Mouse (Mus musculus) ES-Bruce4 (cell line): Measurements from ENCODE around the gene Acat2.
"Not testable (repeated sequence)": the region's sequence is repeated elsewhere in the genome, so short reads cannot be mapped to it uniquely, and the experiment has no call there.

ENCODE experiments used
- CTCF ChIP-seq: IDR thresholded peaks from one replicate; pipeline ENCODE4 v1.8.1; 2011; ENCODE audit warnings: low read depth, low read length
- POLR2A ChIP-seq: IDR thresholded peaks from one replicate; pipeline ENCODE4 v1.8.1; 2011; ENCODE audit warnings: low read length; ENCODE audit not compliant: insufficient read depth

DNA sequence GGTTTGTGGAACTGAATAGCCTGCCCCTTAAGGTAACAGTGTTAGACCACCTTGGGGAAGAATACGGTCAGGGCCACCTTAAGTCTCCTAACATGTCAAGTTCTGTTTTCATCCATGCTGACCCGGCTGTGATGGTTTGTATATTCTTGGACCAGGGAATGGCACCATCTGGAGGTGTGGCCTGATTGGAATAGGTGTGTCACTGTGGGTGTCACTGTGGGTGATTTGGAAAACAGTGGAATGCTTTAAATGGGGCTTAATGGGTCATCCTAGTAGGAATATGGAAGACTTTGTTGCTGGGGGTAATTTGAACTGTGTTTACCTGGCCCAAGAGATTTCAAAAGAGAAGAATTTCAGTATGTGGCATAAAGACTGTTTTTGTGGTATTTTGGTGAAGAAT lies 43.9 kb upstream of the Acat2 start:
- TF ChIP-seq POLR2A, CTCF: not testable (repeated sequence)
